Mouse (Mus musculus): Measurements from ENCODE around the gene Fem1a. TPM values are rescaled to one million over a fixed set of nuclear protein-coding genes. Genes with fewer than 3 reads are reported as not detected.
A peak's percentile ranks its signal among the peaks of the same experiment; 100 is the strongest.

Fem1a gene
- polyA plus RNA-seq, 1 experiment from 2014 or later = 19.5 TPM

DNA sequence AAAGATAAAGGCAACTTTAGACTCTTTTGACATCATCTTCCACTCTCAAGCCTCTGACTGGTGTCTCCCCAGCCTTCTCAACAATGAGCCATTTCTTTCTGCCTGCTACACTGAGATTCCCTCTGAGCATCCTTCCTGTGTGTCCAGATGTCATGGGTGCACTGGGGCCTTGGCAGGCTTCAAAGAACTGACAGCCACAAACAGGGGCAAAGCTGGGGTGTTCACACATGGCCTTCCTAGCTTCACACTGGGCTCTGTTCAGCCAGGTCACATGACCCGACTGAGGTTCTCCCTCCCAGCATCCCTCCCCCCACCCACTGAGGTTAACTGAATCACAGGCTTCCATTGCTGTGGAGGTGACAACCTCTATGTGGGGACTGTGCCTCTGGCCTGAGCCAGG, 39.6 kb downstream of the Fem1a start:
- Histone ChIP-seq H3K4me1 (peaks cover 9% of the 10 kb centered on the region), H3K4me2 (replicated peaks) (no peak overlapping the region), H3K9me3 (replicated peaks) (no peaks in the 10 kb centered on the region), H3K27me3 (no peaks in the 10 kb centered on the region), H3K27ac (no peak overlapping the region), H3K4me3 (no peak overlapping the region), H3K36me3 (no peaks in the 10 kb centered on the region), H3K9ac (no peak overlapping the region)
- ATAC-seq (ENCODE audit: low FRiP score) = no peak
- whole genome bisulfite sequencing = 70% methylated on average over 1 of the region's 1 CpGs

DNA sequence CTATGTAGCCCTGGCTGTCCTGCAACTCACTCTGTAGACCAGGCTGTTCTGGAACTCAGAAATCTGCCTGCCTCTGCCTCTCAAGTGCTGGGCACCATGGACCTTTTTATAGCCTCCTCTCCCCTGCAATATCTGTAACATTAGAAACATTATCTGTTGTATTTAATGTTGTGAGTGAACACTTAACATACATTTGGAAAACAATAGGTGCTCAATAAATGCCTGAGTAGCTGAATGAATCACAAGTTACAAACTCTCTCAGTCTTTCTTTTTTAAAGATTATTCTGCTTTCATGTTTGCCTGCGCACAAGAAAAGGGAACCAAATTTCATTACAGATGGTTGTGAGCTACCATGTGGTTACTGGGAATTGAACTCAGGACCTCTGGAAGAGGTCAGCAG, 41.6 kb downstream of the Fem1a start:
- Histone ChIP-seq H3K36me3 (no peaks in the 10 kb centered on the region), H3K4me1 (peaks cover 7% of the 10 kb centered on the region), H3K9me3 (replicated peaks) (no peaks in the 10 kb centered on the region), H3K4me3 (no peak overlapping the region), H3K9ac (no peak overlapping the region), H3K4me2 (replicated peaks) (no peak overlapping the region), H3K27me3 (no peaks in the 10 kb centered on the region), H3K27ac (no peak overlapping the region)
- 100% methylated on average over 1 of the region's 1 CpGs for WGBS
- ATAC-seq (ENCODE audit: low FRiP score) = no peak

DNA sequence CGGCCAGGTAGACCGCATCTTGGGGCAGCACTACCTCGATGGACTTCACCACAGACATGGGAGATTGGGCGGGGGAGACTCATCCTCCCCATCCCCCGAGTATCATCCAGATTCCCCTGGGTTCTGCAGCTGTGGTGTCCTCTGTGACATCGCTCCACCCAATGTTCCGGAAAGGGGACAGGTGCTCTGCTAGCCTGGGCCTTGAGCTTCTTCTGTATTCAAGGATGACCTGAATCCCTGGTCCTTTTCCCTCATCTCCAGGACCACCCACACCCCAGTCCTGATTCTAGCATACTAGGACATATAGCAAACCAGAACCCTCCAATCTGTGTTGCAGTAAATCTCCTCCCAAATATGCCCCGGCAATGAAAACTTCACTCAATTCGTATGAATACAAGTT, 43.6 kb downstream of the Fem1a start, which contains the start of gene Arrdc5:
Gene Arrdc5 (minus strand): TSS at position 101 of the 400 bp plus-strand sequence.
- no peaks in the 10 kb centered on the region for H3K9me3 ChIP-seq (replicated peaks)
- H3K27ac ChIP-seq = no peak within 1 kb of the TSS
- no peaks in the 10 kb centered on the region for H3K27me3 ChIP-seq
- no peaks in the 10 kb centered on the region for H3K36me3 ChIP-seq
- no peak within 1 kb of the TSS for H3K4me2 ChIP-seq (replicated peaks)
- peaks cover 21% of the 10 kb centered on the region for H3K4me1 ChIP-seq
- no peak within 1 kb of the TSS for H3K4me3 ChIP-seq
- 93% methylated on average over 9 of the region's 9 CpGs for whole genome bisulfite sequencing
- no peak for ATAC-seq (ENCODE audit: low FRiP score)
- no peak within 1 kb of the TSS for H3K9ac ChIP-seq

DNA sequence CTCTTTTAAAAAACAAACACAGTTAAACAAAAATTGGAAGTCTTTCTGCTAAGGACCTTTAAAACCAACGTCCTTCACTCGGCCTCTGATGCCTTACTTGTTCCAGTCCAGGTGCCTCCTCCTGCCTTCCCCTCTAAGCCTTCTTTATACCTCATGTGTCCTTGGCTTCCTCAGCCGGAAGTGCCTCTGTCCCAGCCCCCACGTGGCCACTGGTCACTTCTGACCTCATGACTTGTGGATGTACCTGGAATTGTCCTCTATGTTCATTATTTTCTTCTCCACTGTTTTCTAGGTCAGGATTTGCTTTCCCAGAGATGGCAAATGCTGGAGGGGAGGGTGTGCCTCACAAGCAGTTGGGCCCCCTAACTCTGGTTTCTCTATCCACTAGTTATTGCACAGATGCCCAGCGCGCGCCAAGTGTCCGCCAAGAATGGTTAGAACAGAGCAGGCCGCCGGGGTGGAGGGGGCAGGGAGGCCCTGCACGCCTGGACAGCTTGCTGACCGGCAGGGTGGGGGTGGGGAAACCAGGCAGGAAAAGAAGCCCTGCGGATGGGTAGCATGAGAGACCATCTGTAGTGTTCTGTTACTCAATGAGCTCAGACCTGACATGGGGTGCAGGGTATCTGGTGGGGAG, 45.9 kb downstream of the Fem1a start:
- Histone ChIP-seq H3K9me3 (replicated peaks) (no peaks in the 10 kb centered on the region), H3K27me3 (no peaks in the 10 kb centered on the region), H3K4me2 (replicated peaks) (peak overlapping the region; percentile 94), H3K9ac (0 out of 2 replicates have a peak overlapping the region, but pooled peaks have one; percentile 23), H3K4me3 (no peak overlapping the region), H3K27ac (no peak overlapping the region), H3K36me3 (peaks cover 7% of the 10 kb centered on the region; the same call in 1 of the 2 replicates), H3K4me1 (peaks cover 35% of the 10 kb centered on the region)
- peak; percentile 18 for ATAC-seq (ENCODE audit: low FRiP score)
- WGBS = 23% methylated on average over 13 of the region's 13 CpGs

DNA sequence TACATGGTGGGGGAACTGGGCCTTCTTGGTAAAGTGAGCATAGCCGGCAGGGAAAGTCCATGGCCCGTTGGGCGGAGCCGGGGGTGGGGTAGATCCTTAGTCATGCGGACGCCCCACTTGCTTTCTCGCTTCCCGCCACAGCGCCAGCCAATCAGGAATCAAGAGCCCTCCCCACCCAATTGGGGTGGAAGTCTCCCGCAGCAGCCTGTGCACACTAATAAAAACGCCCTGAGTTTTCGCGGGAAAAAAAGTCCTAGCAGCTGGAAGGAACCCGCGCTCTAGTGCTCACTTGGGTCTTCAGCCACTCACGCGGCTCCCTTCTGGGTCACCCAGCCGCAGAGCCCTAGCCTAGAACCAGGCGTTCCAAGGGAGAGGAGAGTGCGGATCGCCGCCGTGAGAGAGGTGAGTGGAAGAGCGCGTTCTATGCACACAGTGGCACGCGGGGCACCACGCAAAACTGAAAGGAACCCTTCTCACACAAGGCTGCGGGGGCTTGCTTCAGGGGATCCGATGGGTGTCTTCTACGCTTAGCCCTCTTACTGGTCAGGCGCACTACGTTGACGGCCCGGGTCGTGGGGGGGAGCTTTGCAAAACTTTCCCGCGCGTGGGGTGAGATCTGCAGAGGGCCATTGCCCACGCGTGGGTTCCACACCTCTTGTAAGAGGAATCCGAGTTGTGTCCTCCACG, 46.7 kb downstream of the Fem1a start, which contains the start of gene Uhrf1:
Gene Uhrf1 (plus strand): TSS at position 162 of the 687 bp plus-strand sequence.
- Histone ChIP-seq H3K4me1 (peaks cover 38% of the 10 kb centered on the region), H3K27me3 (no peaks in the 10 kb centered on the region), H3K4me2 (replicated peaks) (peak within 1 kb of the TSS; percentile 94), H3K9me3 (replicated peaks) (no peaks in the 10 kb centered on the region), H3K36me3 (peaks cover 7% of the 10 kb centered on the region), H3K27ac (peak within 1 kb of the TSS; percentile 75), H3K4me3 (peak within 1 kb of the TSS; percentile 79), H3K9ac (peak within 1 kb of the TSS; percentile 82)
- under 1% methylated on average over 43 of the region's 43 CpGs for WGBS
- peak; percentile 50 for ATAC-seq (ENCODE audit: low FRiP score)

DNA sequence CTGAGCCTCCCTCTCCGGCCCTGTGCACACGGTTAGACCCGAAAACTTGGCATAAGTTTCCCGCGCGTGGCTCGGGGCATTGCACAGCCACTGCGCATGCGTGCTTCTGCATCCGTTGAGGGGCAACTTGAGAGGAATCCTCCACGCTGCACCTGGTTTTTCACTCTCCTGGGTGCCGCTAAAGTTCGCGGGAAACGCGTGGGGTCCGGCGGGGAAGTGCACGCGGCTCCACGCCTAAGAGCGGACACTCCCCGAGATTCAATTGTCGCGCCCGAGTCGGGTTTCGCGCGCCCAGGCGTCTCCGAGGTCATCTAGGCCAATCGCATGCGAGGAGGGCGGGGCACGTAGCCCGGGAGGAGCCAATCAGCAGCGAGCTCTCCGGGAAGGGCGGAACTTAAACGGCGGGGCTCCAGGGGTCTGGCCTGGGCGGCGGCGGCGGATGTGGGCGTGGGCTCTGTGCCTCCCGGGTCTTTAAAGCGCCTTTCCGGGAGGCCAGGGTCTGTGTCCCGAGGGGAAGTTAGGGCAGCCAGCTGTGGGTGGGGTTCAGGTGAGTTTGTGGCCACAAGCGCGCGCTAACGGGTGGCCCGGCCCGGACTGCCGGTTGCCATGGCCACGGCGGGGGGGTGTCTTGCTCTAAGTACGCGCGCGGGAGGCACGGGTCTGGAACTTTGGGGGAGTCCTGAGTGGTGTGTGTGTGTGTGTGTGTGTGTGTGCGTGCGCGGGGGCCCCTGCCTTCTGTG, 47.4 kb downstream of the Fem1a start:
- Histone ChIP-seq H3K9ac (peak overlapping the region; percentile 82), H3K4me3 (peak overlapping the region; percentile 79), H3K27ac (peak overlapping the region; percentile 75), H3K9me3 (replicated peaks) (no peaks in the 10 kb centered on the region), H3K4me2 (replicated peaks) (peak overlapping the region; percentile 94), H3K36me3 (peaks cover 12% of the 10 kb centered on the region), H3K4me1 (peaks cover 38% of the 10 kb centered on the region), H3K27me3 (no peaks in the 10 kb centered on the region)
- under 1% methylated on average over 68 of the region's 68 CpGs for WGBS
- peak; percentile 94 for ATAC-seq (ENCODE audit: low FRiP score)

DNA sequence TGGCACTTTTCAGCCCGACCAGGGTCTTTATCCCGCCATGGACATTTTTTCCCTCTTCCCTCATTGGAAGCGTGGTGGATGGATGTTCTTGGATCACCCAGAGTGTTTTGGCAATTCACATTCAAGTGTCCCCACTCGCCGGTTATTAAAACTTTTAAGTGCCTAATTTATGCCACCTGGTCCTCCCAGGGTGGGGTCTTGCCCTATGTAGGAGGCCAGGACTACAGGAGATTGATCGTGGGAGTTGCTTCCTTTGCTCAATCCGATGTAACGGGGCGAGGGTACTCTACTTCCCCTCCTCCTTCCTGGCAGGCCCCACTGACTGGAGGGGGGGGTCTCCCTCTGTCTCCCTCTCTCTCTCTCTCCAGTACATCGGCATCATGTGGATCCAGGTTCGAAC, 48.1 kb downstream of the Fem1a start:
- peak overlapping the region; percentile 79 for H3K4me3 ChIP-seq
- no peaks in the 10 kb centered on the region for H3K9me3 ChIP-seq (replicated peaks)
- H3K27me3 ChIP-seq = no peaks in the 10 kb centered on the region
- H3K9ac ChIP-seq = peak overlapping the region; percentile 82
- peak; percentile 18; the same call in 1 of the 2 replicates for ATAC-seq (ENCODE audit: low FRiP score)
- WGBS = 17% methylated on average over 11 of the region's 11 CpGs
- H3K27ac ChIP-seq = no peak overlapping the region
- peaks cover 38% of the 10 kb centered on the region for H3K4me1 ChIP-seq
- H3K36me3 ChIP-seq = peaks cover 17% of the 10 kb centered on the region
- peak overlapping the region; percentile 94 for H3K4me2 ChIP-seq (replicated peaks)

DNA sequence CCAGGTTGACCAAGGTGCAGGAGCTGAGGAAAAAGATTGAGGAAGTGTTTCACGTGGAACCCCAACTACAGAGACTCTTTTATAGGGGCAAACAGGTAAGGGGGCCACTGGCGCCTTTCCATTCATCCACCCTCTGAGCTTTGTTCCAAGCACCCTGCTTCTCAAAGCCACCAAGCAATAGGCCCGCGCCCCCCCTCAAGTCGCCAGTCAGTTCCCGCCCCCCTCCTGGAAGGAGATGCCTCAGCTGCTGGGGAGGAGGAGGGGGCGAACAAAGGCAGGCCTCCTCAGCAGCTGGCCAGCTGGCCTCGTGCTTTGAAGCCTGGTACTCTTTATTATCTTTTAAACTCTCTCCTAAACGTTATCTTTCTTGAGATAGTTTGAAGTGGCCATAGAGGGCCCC, 48.5 kb downstream of the Fem1a start:
- H3K9me3 ChIP-seq (replicated peaks) = no peaks in the 10 kb centered on the region
- H3K4me1 ChIP-seq = peaks cover 38% of the 10 kb centered on the region
- H3K9ac ChIP-seq = peak overlapping the region; percentile 82
- H3K27me3 ChIP-seq = no peaks in the 10 kb centered on the region
- peaks cover 22% of the 10 kb centered on the region for H3K36me3 ChIP-seq
- no peak for ATAC-seq (ENCODE audit: low FRiP score)
- H3K27ac ChIP-seq = no peak overlapping the region
- 37% methylated on average over 9 of the region's 9 CpGs for WGBS
- H3K4me2 ChIP-seq (replicated peaks) = peak overlapping the region; percentile 94
- peak overlapping the region; percentile 79 for H3K4me3 ChIP-seq

DNA sequence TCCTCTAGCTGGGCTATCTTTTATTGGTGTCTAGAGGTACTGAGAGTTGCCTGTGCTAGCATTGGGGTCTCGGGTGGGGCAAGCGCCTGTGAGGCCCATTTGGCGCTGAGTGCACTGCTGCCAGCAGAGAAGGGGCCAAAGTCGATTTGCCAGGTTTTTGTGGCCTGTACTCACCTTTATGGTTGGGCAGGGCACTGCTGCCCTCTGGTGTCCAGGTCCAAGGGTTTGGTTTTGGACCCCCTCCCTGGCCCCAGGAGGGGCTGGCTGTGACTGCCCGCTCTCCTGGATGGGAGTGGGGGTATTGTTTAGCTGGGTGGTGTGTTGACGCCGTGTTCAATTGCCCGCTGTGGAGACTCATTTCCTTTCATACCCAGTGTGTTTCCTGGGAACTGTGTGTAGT, 49.2 kb downstream of the Fem1a start:
- Histone ChIP-seq H3K27me3 (no peaks in the 10 kb centered on the region), H3K4me2 (replicated peaks) (peak overlapping the region; percentile 94), H3K4me3 (peak overlapping the region; percentile 79; the same call in 1 of the 2 replicates), H3K9me3 (replicated peaks) (no peaks in the 10 kb centered on the region), H3K27ac (no peak overlapping the region), H3K9ac (peak overlapping the region; percentile 13; the same call in 1 of the 2 replicates), H3K36me3 (peaks cover 25% of the 10 kb centered on the region), H3K4me1 (peaks cover 38% of the 10 kb centered on the region)
- no peak for ATAC-seq (ENCODE audit: low FRiP score)
- 70% methylated on average over 8 of the region's 8 CpGs for WGBS

DNA sequence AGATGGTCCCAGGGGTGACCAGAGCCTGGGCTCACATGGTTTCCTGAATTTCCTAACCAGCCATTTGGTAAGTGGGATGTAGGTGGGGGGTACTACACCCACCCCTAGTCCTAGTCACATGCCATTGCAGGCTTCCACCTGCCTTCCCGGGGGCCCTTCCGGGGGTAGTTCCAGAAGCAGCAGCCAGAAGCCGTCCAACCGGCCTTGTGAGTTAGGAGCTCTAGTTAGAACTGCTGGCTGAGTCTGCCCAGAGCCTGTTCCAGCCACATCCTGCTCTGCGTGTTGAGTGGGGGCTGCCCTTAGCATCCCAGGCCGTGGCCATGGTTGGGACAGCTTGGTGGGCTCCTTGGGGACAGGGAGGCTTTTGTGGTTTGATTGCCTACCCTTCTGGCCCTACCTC, 51.5 kb downstream of the Fem1a start:
- 89% methylated on average over 6 of the region's 6 CpGs for WGBS
- Histone ChIP-seq H3K4me3 (no peak overlapping the region), H3K36me3 (peaks cover 46% of the 10 kb centered on the region)

DNA sequence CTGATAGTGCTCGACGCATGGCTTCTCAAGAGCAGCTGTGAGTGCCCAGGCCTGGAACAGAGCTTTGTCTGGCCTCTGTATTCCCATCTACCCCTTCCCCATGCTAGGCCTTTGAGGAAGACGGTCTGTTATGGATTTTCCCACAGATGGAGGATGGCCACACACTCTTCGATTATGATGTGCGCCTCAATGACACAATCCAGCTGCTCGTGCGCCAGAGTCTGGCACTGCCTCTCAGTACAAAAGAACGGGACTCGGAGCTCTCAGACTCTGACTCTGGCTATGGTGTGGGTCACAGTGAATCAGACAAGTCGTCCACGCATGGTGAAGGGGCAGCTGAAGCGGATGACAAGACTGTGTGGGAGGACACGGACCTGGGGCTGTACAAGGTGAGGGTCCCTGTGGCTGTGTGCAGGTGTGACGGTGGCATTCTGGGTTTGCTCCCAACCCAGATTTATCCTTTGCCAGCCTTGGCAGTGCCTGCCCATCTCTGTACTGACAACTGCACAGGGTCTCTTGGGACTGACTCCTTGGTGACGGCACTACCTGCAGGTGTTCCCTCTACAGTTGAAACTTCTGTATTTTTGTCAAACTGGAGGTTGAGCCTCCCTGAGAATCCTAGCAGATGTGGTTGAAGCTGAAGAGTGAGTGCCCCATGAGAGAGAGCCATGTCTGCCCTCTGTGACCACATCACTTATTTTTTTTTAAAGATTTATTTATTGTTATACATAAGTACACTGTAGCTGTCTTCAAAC, 52.8 kb downstream of the Fem1a start:
- no peaks in the 10 kb centered on the region for H3K9me3 ChIP-seq (replicated peaks)
- peaks cover 25% of the 10 kb centered on the region for H3K4me1 ChIP-seq
- WGBS = 92% methylated on average over 15 of the region's 15 CpGs
- H3K36me3 ChIP-seq = peaks cover 56% of the 10 kb centered on the region
- H3K27me3 ChIP-seq = no peaks in the 10 kb centered on the region
- H3K4me3 ChIP-seq = no peak overlapping the region
- no peak overlapping the region for H3K9ac ChIP-seq
- H3K4me2 ChIP-seq (replicated peaks) = no peak overlapping the region
- H3K27ac ChIP-seq = no peak overlapping the region
- ATAC-seq (ENCODE audit: low FRiP score) = no peak

More for the DNA sequence above, 51.5 kb downstream of the Fem1a start:
- Histone ChIP-seq H3K27ac (no peak overlapping the region), H3K4me2 (replicated peaks) (no peak overlapping the region), H3K27me3 (no peaks in the 10 kb centered on the region), H3K4me1 (peaks cover 33% of the 10 kb centered on the region), H3K9me3 (replicated peaks) (no peaks in the 10 kb centered on the region), H3K9ac (no peak overlapping the region)
- no peak for ATAC-seq (ENCODE audit: low FRiP score)
